Mouse (Mus musculus) kidney, adult 2 months (tissue): ENCODE measurements around the gene Sept9. TPM values are rescaled to one million over a fixed set of nuclear protein-coding genes. Genes with fewer than 3 reads are reported as not detected.

Experiments used
- DNase-seq: peaks from one replicate; pipeline ENCODE4 v3.0.0; 2021
- H3K27ac ChIP-seq: fragments of 200-500 bp; 2 replicates; pipeline ENCODE4 v1.5.1; 2012; ENCODE audit warnings: low read depth, low read length, control low read depth, inconsistent platforms; ENCODE audit not compliant: insufficient read depth
- H3K27me3 ChIP-seq: fragments of 200-500 bp; replicated peaks from 2 replicates; pipeline ENCODE4 v1.6.1; 2012; ENCODE audit warnings: mild to moderate bottlenecking, moderate library complexity, low read length, inconsistent platforms; ENCODE audit not compliant: control insufficient read depth, insufficient read depth
- H3K36me3 ChIP-seq: fragments of 200-500 bp; 2 replicates; pipeline ENCODE4 v1.6.1; 2012; ENCODE audit warnings: mild to moderate bottlenecking, moderate library complexity, low read length, inconsistent platforms; ENCODE audit not compliant: control insufficient read depth, insufficient read depth
- H3K4me1 ChIP-seq: fragments of 200-500 bp; 2 replicates; pipeline ENCODE4 v1.6.1; 2011; ENCODE audit warnings: low read length; ENCODE audit not compliant: control insufficient read depth, insufficient read depth
- H3K4me3 ChIP-seq: fragments of 200-500 bp; 2 replicates; pipeline ENCODE4 v1.5.1; 2011; ENCODE audit warnings: mild to moderate bottlenecking, low read depth, low read length, control low read depth; ENCODE audit not compliant: insufficient read depth
- CTCF ChIP-seq: fragments of 200-500 bp; conservative IDR thresholded peaks from 2 replicates; pipeline ENCODE4 v1.5.1; 2011; ENCODE audit warnings: low read depth, mild to moderate bottlenecking, control low read depth, low read length, moderate library complexity, mixed read lengths; ENCODE audit not compliant: insufficient read depth, insufficient read length
- POLR2A ChIP-seq: fragments of 200-500 bp; IDR thresholded peaks from one replicate; pipeline ENCODE4 v1.6.1; 2011; ENCODE audit warnings: low read depth, low read length, control low read depth
- WGBS: fragments of 180-500 bp; shearing (Covaris S2); methylation state at CpG from one replicate; pipeline ENCODE4 v1.1.7; 2018; 5-methylcytosine and 5-hydroxymethylcytosine counted together
- polyA plus RNA-seq: library from polyadenylated mRNA; depleted of rRNA; stranded (reverse); fragments of >200 nt; gene quantifications from 2 replicates; pipeline ENCODE4 v1.2.3, GENCODE M21; 2012

Gene Sept9
- polyA plus RNA-seq, 1 experiment, result 25.9 TPM

DNA sequence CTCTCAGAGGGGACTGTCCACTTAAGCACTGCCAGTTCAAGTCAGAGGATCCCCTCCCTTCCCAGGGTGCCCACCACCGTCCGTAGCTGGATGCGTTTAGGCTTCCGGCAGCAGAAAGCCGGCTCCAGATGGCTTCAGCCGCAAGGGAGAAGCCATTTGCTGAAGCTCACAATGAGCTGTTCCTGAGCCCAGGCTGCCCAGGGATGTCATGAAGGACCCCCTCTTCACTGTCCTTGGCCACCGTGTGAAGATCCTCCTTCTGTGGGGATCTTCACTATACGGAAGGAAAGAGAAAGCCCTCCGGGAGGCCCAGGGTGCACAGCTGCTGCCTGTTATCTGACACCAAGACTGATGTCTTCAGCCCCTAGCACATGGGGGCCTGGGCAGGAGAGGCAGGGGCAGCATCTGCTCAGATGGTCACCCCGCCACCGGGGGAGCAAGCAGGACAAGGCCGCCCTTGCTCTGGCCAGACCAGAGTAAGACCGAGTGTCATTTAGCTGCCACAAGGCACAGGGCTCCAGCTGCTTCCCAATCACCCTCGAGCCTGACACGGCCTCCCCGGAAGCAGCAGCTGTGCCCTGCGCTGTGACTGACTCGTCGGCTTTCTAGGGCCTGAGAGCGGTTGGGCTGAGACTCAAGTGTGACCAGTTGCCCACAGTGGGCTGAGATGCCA is 118.1 kb downstream of the Sept9 start:
- DNase-seq, result no peak
- 40% methylated on average over 20 of the region's 20 CpGs for WGBS
- Histone ChIP-seq H3K4me3 (no peak overlapping the region), H3K36me3 (no peaks in the 10 kb centered on the region), H3K27ac (peak overlapping the region; percentile 27), H3K4me1 (peaks cover 29% of the 10 kb centered on the region), H3K27me3 (no peaks in the 10 kb centered on the region)
- no peak for TF ChIP-seq POLR2A

DNA sequence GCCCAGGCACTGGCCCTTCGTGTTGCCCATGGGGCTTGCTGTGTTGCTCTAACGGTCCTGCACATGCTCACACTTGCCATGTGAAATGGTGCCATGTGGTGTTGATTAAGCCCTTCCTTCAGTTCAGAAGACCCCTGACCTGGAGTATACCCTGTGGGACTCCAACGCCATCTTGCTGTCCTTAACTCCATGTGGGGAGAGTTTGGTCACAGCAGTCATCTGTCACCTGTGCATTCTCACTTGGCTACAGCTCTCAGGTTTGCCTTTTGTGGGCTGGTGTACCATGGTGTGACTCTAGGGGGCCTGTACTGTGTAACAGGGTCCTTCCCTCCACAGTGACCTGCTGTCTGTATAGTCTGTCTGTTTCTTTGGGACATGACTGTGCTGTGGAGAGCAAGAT is 118.7 kb downstream of the Sept9 start:
- WGBS, result 63% methylated on average over 3 of the region's 3 CpGs
- no peak overlapping the region; the same call in none of the 2 replicates for H3K27ac ChIP-seq
- TF ChIP-seq CTCF (no peak), POLR2A (no peak)

DNA sequence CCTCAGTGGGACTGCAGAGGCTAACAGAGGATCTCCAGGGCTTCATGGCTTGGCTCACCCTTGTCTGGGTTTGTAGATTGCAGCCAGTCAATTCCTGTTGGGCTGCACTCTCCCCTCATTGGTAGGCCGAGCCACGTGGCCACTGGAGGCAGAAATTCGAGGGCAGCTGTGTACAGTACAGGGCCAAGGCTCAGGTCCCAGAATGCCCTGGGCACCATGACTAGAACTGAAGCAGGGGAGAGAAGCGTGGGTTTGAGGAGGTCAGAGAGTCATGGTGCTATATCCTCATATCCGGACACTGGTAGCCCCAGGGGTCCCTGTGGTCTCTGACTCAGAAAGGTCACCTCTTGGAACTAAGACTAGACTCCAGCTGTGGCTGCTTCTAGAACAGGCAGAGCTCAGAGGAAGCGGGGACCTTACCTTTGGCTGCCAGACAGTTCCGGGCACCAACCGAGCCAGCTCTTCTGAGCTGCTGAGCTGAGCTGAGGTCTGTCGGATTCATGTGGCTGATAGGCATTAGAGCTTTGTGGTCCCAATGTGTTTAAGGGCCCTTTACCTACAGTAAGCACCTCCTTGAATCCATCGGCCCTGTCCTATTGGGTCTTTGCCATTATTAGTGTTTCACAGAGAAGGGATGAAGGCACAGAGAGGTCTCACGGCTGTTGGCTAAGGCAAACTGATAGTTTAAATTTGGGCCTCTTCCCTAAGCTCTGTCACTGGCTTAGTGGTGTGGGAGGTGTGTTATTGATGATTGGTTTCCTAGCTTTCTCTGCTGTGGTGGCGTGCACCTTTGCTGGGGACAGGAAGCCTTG is 119.5 kb downstream of the Sept9 start:
- WGBS, result 50% methylated on average over 12 of the region's 12 CpGs
- Histone ChIP-seq H3K4me1 (peaks cover 20% of the 10 kb centered on the region), H3K27me3 (no peaks in the 10 kb centered on the region), H3K36me3 (no peaks in the 10 kb centered on the region), H3K4me3 (no peak overlapping the region), H3K27ac (0 out of 2 replicates have a peak overlapping the region, but pooled peaks have one; percentile 3)
- DNase-seq, result no peak
- TF ChIP-seq CTCF (no peak), POLR2A (no peak)

More for the DNA sequence above, 118.7 kb downstream of the Sept9 start:
- no peak for DNase-seq
- Histone ChIP-seq H3K4me3 (no peak overlapping the region), H3K27me3 (no peaks in the 10 kb centered on the region), H3K36me3 (no peaks in the 10 kb centered on the region), H3K4me1 (peaks cover 25% of the 10 kb centered on the region)

DNA sequence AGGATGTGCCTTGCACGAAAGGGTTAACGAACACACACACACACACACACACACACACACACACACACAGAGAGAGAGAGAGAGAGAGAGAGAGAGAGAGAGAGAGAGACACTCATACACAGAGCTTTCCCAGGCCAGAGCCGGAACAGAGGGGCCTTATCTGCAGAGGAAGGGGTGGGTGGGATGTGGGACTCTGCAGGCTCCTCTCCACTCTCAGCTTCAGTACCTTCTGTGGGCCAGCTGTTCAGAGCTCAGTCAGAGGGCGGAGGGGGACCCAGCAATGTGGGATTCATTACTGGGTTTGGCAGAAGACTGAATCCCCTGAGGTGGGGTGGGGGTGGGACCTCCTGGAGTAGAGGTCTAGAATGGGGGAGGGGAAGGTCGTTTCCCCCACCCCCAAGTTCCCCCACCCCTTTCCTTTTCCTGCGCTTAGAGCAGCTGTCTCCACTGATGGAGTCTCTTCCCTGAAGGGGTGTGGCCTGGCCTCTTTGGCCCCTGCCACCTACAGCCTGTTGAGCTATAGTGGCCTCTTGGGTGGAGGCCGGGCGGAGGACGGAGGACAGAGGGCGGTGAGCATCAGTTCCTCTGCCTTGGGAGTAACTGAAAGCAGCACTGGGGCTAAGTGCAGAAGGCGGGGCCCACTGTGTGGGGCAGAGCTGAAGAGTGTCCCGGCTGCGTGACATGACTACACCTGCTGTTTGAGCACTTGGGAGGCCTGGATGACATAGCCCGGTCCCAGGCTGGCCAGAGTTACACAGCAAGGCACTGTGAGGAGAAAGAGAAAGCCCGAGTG is 120.3 kb downstream of the Sept9 start:
- no peaks in the 10 kb centered on the region for H3K36me3 ChIP-seq
- peaks cover 27% of the 10 kb centered on the region for H3K4me1 ChIP-seq
- H3K27ac ChIP-seq, result peak overlapping the region; percentile 36
- peak; percentile 48 for DNase-seq
- no peak for TF ChIP-seq POLR2A
- TF ChIP-seq CTCF, result no peak
- H3K27me3 ChIP-seq, result no peaks in the 10 kb centered on the region
- no peak overlapping the region for H3K4me3 ChIP-seq
- 52% methylated on average over 15 of the region's 15 CpGs for WGBS

- no peak for DNase-seq
- Histone ChIP-seq H3K27me3 (no peaks in the 10 kb centered on the region), H3K4me3 (no peak overlapping the region), H3K4me1 (peaks cover 32% of the 10 kb centered on the region), H3K36me3 (no peaks in the 10 kb centered on the region), H3K27ac (peak overlapping the region; percentile 36; the same call in 1 of the 2 replicates)
- no peak for TF ChIP-seq POLR2A
- no peak for TF ChIP-seq CTCF
- 81% methylated on average over 3 of the region's 3 CpGs for WGBS
These were observed 121.0 kb downstream of the Sept9 start for GRCm38 (mm10) chr11:117320482-117320881.

- no peak overlapping the region for H3K4me3 ChIP-seq
- H3K36me3 ChIP-seq, result no peaks in the 10 kb centered on the region
- DNase-seq, result no peak
- TF ChIP-seq CTCF (no peak), POLR2A (no peak)
- peaks cover 30% of the 10 kb centered on the region for H3K4me1 ChIP-seq
- H3K27me3 ChIP-seq, result no peaks in the 10 kb centered on the region
- H3K27ac ChIP-seq, result no peak overlapping the region
- WGBS, result 65% methylated on average over 9 of the region's 9 CpGs
These were observed 122.0 kb downstream of the Sept9 start for GRCm38 (mm10) chr11:117321311-117321971.

DNA sequence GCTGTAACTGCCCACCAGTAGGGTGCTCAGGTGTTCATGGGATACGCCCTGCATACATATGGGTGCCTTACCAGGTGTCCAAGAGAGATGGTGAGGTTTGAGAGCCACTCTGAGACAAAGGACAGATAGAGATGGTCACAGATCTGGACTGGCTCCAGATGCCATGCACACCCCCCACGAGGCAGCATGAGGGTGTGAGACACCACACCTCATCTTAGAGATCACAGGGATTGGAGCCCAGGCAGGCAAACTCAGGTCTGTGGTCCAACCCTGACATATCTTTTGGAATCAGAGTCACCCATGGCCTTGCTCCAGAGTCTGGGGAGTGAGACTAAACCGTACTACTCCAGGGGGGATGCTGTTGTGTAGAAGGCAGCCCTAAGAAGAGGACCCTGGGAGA is 122.8 kb downstream of the Sept9 start:
- Histone ChIP-seq H3K27me3 (no peaks in the 10 kb centered on the region), H3K4me1 (peaks cover 28% of the 10 kb centered on the region), H3K36me3 (no peaks in the 10 kb centered on the region), H3K4me3 (no peak overlapping the region), H3K27ac (no peak overlapping the region)
- no peak for DNase-seq
- WGBS, result 74% methylated on average over 3 of the region's 3 CpGs
- no peak for TF ChIP-seq POLR2A
- TF ChIP-seq CTCF, result no peak
